Comparison of ENCODE assay signal across 19 mouse cellular contexts in the genomic region with DNA sequence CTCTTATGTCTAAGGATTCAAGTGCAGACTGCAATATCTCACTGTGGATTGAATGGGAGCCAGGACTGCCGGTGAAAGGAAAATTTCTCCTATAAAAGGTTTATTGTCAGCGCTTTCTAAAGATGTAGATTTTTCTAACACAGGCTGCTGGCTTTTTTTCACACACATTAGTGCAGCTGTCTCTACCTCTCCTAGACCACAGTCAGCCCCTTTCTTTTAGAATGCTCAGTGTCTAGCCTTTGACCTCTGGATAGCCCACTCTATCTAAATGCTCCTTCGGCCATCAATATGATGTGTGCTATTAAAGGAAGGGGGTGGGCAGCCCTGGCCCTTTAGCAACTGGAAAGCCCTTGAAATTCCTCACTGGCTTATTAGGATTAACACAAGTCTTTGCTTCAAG. TPM values are rescaled to one million over a fixed set of nuclear protein-coding genes. Genes with fewer than 3 reads are reported as not detected.
DNase-seq lines count a peak whose midpoint lies in the region; ATAC-seq and TF ChIP-seq lines count a peak whose summit lies in the region.
"Had no signal": no experiment of that assay in that cellular context is flagged by ENCODE, and none has a peak within 500 bp of the region (broad histone marks: within the 10 kb centered on the region; RNA-seq: fewer than 3 reads in every experiment).

No protein-coding gene starts in this region.

- H3K4me1 ChIP-seq in forebrain, embryonic 11.5 days (replicated peaks; ENCODE audit: control insufficient read depth, insufficient read depth, low read length): peaks cover 21% of the 10 kb centered on the region; the same call in 1 of the 2 replicates
- H3K4me1 ChIP-seq in forebrain, embryonic 16.5 days (replicated peaks; ENCODE audit: control insufficient read depth, insufficient read depth, low read length): peaks cover 44% of the 10 kb centered on the region
- peaks cover 44% of the 10 kb centered on the region for H3K4me1 ChIP-seq in midbrain, embryonic 11.5 days (ENCODE audit: control insufficient read depth, insufficient read depth, low read length)
- peaks cover 5% of the 10 kb centered on the region; the same call in 1 of the 2 replicates for H3K4me1 ChIP-seq in midbrain, postnatal 0 days (ENCODE audit: insufficient read depth, low read length)
- peaks cover 47% of the 10 kb centered on the region for H3K4me1 ChIP-seq in forebrain, embryonic 15.5 days
- H3K4me1 ChIP-seq in neural tube, embryonic 15.5 days: peaks cover 38% of the 10 kb centered on the region

- DNase-seq in forebrain, embryonic 11.5 days (ENCODE audit: low spot score): no peak
- no peak for DNase-seq in midbrain, embryonic 11.5 days (ENCODE audit: low spot score, missing footprints)
- DNase-seq in midbrain, postnatal 0 days (ENCODE audit: low spot score): no peak
- DNase-seq in left cerebral cortex, adult 9 months (ENCODE audit: low spot score in 2 of 2): no peak
- DNase-seq in kidney, postnatal 10 days: no peak
- DNase-seq: adrenal gland, postnatal 36 days; cerebellum, postnatal 36 days; heart, adult 2 months; heart, postnatal 36 days; kidney, postnatal 36 days; liver; retina, postnatal 1 day; spleen, adult 18-20 months had no signal

- 16% methylated on average over 3 of the region's 3 CpGs for WGBS in forebrain, embryonic 11.5 days
- 4% methylated on average over 3 of the region's 3 CpGs for WGBS in forebrain, embryonic 16.5 days
- 23% methylated on average over 3 of the region's 3 CpGs for WGBS in midbrain, embryonic 11.5 days
- WGBS in midbrain, postnatal 0 days: 24% methylated on average over 3 of the region's 3 CpGs
- WGBS in forebrain, embryonic 15.5 days: 6% methylated on average over 3 of the region's 3 CpGs
- 21% methylated on average over 3 of the region's 3 CpGs for WGBS in neural tube, embryonic 15.5 days

- no peaks in the 10 kb centered on the region for H3K27me3 ChIP-seq in forebrain, embryonic 11.5 days (ENCODE audit: control insufficient read depth, insufficient read depth, low read length)
- H3K27me3 ChIP-seq in forebrain, embryonic 16.5 days (replicated peaks; ENCODE audit: control insufficient read depth, insufficient read depth, low read length): peaks cover 14% of the 10 kb centered on the region; the same call in 1 of the 2 replicates
- H3K27me3 ChIP-seq in midbrain, embryonic 11.5 days (ENCODE audit: control insufficient read depth, insufficient read depth, low read length): peaks cover 7% of the 10 kb centered on the region; the same call in 1 of the 2 replicates
- 0 out of 2 replicates have a peak, but pooled peaks cover 9% of the 10 kb centered on the region for H3K27me3 ChIP-seq in midbrain, postnatal 0 days (ENCODE audit: insufficient read depth, low read length)
- peaks cover 8% of the 10 kb centered on the region for H3K27me3 ChIP-seq in forebrain, embryonic 15.5 days
- H3K27me3 ChIP-seq in neural tube, embryonic 15.5 days (replicated peaks): peaks cover 3% of the 10 kb centered on the region
- H3K27me3 ChIP-seq: lung, embryonic 15.5 days had no signal

- H3K36me3 ChIP-seq in forebrain, embryonic 11.5 days (ENCODE audit: control insufficient read depth, insufficient read depth, low read length): no peaks in the 10 kb centered on the region
- no peaks in the 10 kb centered on the region for H3K36me3 ChIP-seq in forebrain, embryonic 16.5 days (ENCODE audit: control insufficient read depth, insufficient read depth)
- no peaks in the 10 kb centered on the region for H3K36me3 ChIP-seq in midbrain, embryonic 11.5 days (ENCODE audit: control insufficient read depth, insufficient read depth, low read length)
- no peaks in the 10 kb centered on the region for H3K36me3 ChIP-seq in midbrain, postnatal 0 days (ENCODE audit: insufficient read depth, low read length)
- no peaks in the 10 kb centered on the region for H3K36me3 ChIP-seq in forebrain, embryonic 15.5 days
- H3K36me3 ChIP-seq in neural tube, embryonic 15.5 days: no peaks in the 10 kb centered on the region

- TF ChIP-seq CTCF in midbrain, postnatal 0 days (IDR thresholded peaks at IDR 0.05): no peak

- no peak overlapping the region for H3K27ac ChIP-seq in forebrain, embryonic 11.5 days (ENCODE audit: low read depth, low read length)
- H3K27ac ChIP-seq in forebrain, embryonic 16.5 days (ENCODE audit: low read length): no peak overlapping the region
- H3K27ac ChIP-seq in midbrain, embryonic 11.5 days (ENCODE audit: low read depth, low read length): no peak overlapping the region
- H3K27ac ChIP-seq in midbrain, postnatal 0 days (ENCODE audit: low read depth, low read length): no peak overlapping the region
- H3K27ac ChIP-seq in forebrain, embryonic 15.5 days (replicated peaks): 0 out of 2 replicates have a peak overlapping the region, but pooled peaks have one; percentile 25
- H3K27ac ChIP-seq in neural tube, embryonic 15.5 days (replicated peaks): no peak overlapping the region
- H3K27ac ChIP-seq: heart, adult 2 months; lung, embryonic 15.5 days had no signal

- H3K4me3 ChIP-seq in forebrain, embryonic 11.5 days (ENCODE audit: low read depth, low read length): no peak overlapping the region
- no peak overlapping the region for H3K4me3 ChIP-seq in forebrain, embryonic 16.5 days (replicated peaks; ENCODE audit: low read length)
- H3K4me3 ChIP-seq in midbrain, embryonic 11.5 days (ENCODE audit: low read depth, low read length): no peak overlapping the region
- no peak overlapping the region for H3K4me3 ChIP-seq in midbrain, postnatal 0 days (ENCODE audit: low read depth, low read length)
- no peak overlapping the region for H3K4me3 ChIP-seq in forebrain, embryonic 15.5 days
- H3K4me3 ChIP-seq in neural tube, embryonic 15.5 days (replicated peaks): no peak overlapping the region
- H3K4me3 ChIP-seq: heart, adult 2 months; lung, embryonic 15.5 days had no signal

- H3K9me3 ChIP-seq in forebrain, embryonic 11.5 days (ENCODE audit: control insufficient read depth, low read length): no peaks in the 10 kb centered on the region
- no peaks in the 10 kb centered on the region for H3K9me3 ChIP-seq in forebrain, embryonic 16.5 days (ENCODE audit: control insufficient read depth, low read length)
- H3K9me3 ChIP-seq in midbrain, embryonic 11.5 days (ENCODE audit: control insufficient read depth, low read length): no peaks in the 10 kb centered on the region
- no peaks in the 10 kb centered on the region for H3K9me3 ChIP-seq in midbrain, postnatal 0 days (ENCODE audit: low read length)
- no peaks in the 10 kb centered on the region for H3K9me3 ChIP-seq in forebrain, embryonic 15.5 days
- no peaks in the 10 kb centered on the region for H3K9me3 ChIP-seq in neural tube, embryonic 15.5 days (replicated peaks)
- H3K9me3 ChIP-seq: lung, embryonic 15.5 days had no signal

- no peak overlapping the region for H3K4me2 ChIP-seq in forebrain, embryonic 11.5 days (ENCODE audit: low read depth, low read length, severe bottlenecking)
- H3K4me2 ChIP-seq in forebrain, embryonic 16.5 days (ENCODE audit: low read length): no peak overlapping the region
- no peak overlapping the region for H3K4me2 ChIP-seq in midbrain, embryonic 11.5 days
- no peak overlapping the region for H3K4me2 ChIP-seq in midbrain, postnatal 0 days (ENCODE audit: low read depth, low read length, poor library complexity, severe bottlenecking)
- no peak overlapping the region for H3K4me2 ChIP-seq in forebrain, embryonic 15.5 days (replicated peaks)
- H3K4me2 ChIP-seq in neural tube, embryonic 15.5 days: no peak overlapping the region
- H3K4me2 ChIP-seq: lung, embryonic 15.5 days had no signal

- ATAC-seq in forebrain, embryonic 11.5 days (replicated peaks; ENCODE audit: low FRiP score): peak; percentile 64
- ATAC-seq in forebrain, embryonic 16.5 days: no peak
- peak; percentile 69 for ATAC-seq in midbrain, embryonic 11.5 days (ENCODE audit: low FRiP score)
- ATAC-seq in midbrain, postnatal 0 days (ENCODE audit: low FRiP score): no peak
- no peak for ATAC-seq in forebrain, embryonic 15.5 days (replicated peaks)
- ATAC-seq in neural tube, embryonic 15.5 days (ENCODE audit: low FRiP score): 0 out of 2 replicates have a peak, but pooled peaks have one; percentile 40
- ATAC-seq: intestine, postnatal 0 days had no signal

- no peak overlapping the region for H3K9ac ChIP-seq in forebrain, embryonic 11.5 days (ENCODE audit: low read length)
- no peak overlapping the region for H3K9ac ChIP-seq in forebrain, embryonic 16.5 days (replicated peaks; ENCODE audit: low read depth, low read length)
- no peak overlapping the region for H3K9ac ChIP-seq in midbrain, embryonic 11.5 days (ENCODE audit: low read length)
- H3K9ac ChIP-seq in midbrain, postnatal 0 days (replicated peaks; ENCODE audit: low read length, poor library complexity, severe bottlenecking): no peak overlapping the region
- no peak overlapping the region for H3K9ac ChIP-seq in forebrain, embryonic 15.5 days (replicated peaks)
- H3K9ac ChIP-seq in neural tube, embryonic 15.5 days (replicated peaks): no peak overlapping the region
- H3K9ac ChIP-seq: lung, embryonic 15.5 days had no signal

RNA-seq across cellular contexts. Expression of gene Ccn1, which starts 3.8 kb away (rescaled TPM):
- 36.7 and 39.2 TPM in 2 replicates for polyA plus RNA-seq in forebrain, embryonic 11.5 days (2014; fragmentation: Nextera tagmentation; extraction: Ambion mirVana)
- polyA plus RNA-seq in forebrain, embryonic 16.5 days (2015; fragmentation: Nextera tagmentation; extraction: Ambion mirVana): 25.4 and 32.1 TPM in 2 replicates
- polyA plus RNA-seq in midbrain, embryonic 11.5 days (2014; fragmentation: Nextera tagmentation; extraction: Ambion mirVana): 14.1 and 15.7 TPM in 2 replicates
- 3.8 and 4.9 TPM in 2 replicates for total RNA-seq in midbrain, postnatal 0 days (2014; rRNA removed)
- 5.3 and 5.6 TPM in 2 replicates for polyA plus RNA-seq in midbrain, postnatal 0 days (2015; fragmentation: Nextera tagmentation; extraction: Ambion mirVana)
- polyA plus RNA-seq in forebrain, embryonic 15.5 days (2015; fragmentation: Nextera tagmentation; extraction: Ambion mirVana): 27.2 and 30.1 TPM in 2 replicates
- 8.9 and 10.2 TPM in 2 replicates for polyA plus RNA-seq in neural tube, embryonic 15.5 days (2015; fragmentation: Nextera tagmentation; extraction: Ambion mirVana)
- total RNA-seq: megakaryocyte progenitor cell, adult 5-6 weeks had no signal

Comparison
In these comparisons a context has a peak if more than half of its experiments do, and no peak if none do; other contexts are left out.
1. ATAC-seq: peak in forebrain, embryonic 11.5 days (single experiment), midbrain, embryonic 11.5 days (single experiment) and neural tube, embryonic 15.5 days (single experiment); none in forebrain, embryonic 16.5 days (single experiment), midbrain, postnatal 0 days (single experiment) and forebrain, embryonic 15.5 days (single experiment).